Mouse (Mus musculus): ENCODE results near the gene Rassf9. TPM values are rescaled to one million over a fixed set of nuclear protein-coding genes. Genes with fewer than 3 reads are reported as not detected.

Gene Rassf9
- 0.02 and 0.06 TPM in 2 replicates for polyA plus RNA-seq (2015; fragmentation: Nextera tagmentation; extraction: Ambion mirVana)

DNA sequence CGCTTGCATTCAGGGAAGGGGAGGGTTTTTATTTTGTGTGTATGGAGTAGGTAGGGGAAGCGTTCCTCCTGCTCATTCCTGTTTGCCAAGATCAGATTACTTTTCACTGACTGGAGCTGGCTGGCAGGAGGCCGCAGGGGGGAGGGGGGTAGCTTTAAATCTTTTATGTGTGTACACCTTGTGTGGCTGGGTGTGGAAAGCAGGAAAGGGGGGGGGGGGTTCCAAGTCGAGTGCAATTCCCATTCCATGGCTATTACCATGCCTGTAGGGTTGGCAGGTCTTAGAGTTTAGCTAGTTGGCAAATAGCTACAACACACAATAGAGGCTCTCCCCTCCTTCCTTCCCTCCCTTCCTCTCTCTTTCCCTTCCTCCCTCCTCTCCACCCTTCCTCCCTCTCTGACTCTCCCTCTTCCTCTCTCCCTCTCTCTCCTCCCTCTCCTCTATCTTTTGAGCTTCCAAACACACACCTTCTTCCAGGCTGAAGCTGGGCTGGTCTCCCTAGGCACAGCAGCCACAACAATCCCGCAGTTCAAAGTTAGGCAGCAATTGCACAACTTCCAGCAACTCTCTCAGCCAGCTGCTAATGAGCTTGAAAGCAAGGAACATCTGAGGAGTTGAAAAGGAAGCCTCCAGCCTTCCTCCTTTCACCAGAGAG, at the start of gene Rassf9:
Rassf9 (plus strand) TSS at position 416 of the 655 bp plus-strand sequence.
- Histone ChIP-seq H3K9me3 (replicated peaks) (no peaks in the 10 kb centered on the region), H3K4me1 (replicated peaks) (no peaks in the 10 kb centered on the region), H3K36me3 (no peaks in the 10 kb centered on the region), H3K27ac (no peak within 1 kb of the TSS), H3K27me3 (no peaks in the 10 kb centered on the region), H3K4me2 (no peak within 1 kb of the TSS), H3K4me3 (replicated peaks) (no peak within 1 kb of the TSS), H3K9ac (no peak within 1 kb of the TSS)
- no peak for ATAC-seq (ENCODE audit: low read depth)
- 23% methylated on average over 5 of the region's 5 CpGs for WGBS (ENCODE audit: insufficient replicate concordance)
- no peak for DNase-seq

GRCm38 (mm10) chr10:102469412-102469811, 42.6 kb upstream of the Rassf9 start:
- no peaks in the 10 kb centered on the region for H3K36me3 ChIP-seq
- H3K9ac ChIP-seq: no peak overlapping the region
- no peaks in the 10 kb centered on the region for H3K4me1 ChIP-seq (replicated peaks)
- no peaks in the 10 kb centered on the region for H3K27me3 ChIP-seq
- 52% methylated on average over 2 of the region's 2 CpGs for WGBS (ENCODE audit: insufficient replicate concordance)
- no peak for DNase-seq
- H3K4me2 ChIP-seq: no peak overlapping the region
- no peak overlapping the region for H3K4me3 ChIP-seq (replicated peaks)
- no peak overlapping the region for H3K27ac ChIP-seq
- no peak for ATAC-seq (ENCODE audit: low read depth)
- H3K9me3 ChIP-seq (replicated peaks): no peaks in the 10 kb centered on the region

DNA sequence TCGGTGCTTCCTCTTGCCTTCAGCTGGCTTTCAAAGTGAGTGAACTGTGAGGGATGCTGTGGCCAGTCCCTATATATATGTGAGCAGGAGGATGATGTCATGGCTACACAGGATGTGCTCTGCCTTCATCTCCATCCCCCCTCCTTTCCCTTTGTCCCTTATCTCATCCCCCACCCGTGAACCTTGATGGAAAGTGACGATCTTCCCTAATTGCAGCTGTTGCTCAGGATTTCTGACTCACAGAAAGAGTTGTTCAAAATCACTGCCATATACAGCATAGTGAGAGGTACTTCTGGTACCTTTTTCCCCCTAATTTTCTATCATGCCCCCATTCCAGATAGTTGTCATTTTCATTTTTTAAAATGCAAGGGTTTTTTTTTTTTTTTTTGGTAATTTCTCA, 21.6 kb upstream of the Rassf9 start, which contains the start of gene Nts:
Nts (minus strand) TSS at position 101 of the 400 bp plus-strand sequence.
- H3K9ac ChIP-seq: no peak within 1 kb of the TSS
- H3K4me3 ChIP-seq (replicated peaks): no peak within 1 kb of the TSS
- WGBS (ENCODE audit: insufficient replicate concordance): 0% methylated on average over 3 of the region's 3 CpGs
- no peaks in the 10 kb centered on the region for H3K4me1 ChIP-seq (replicated peaks)
- no peak for DNase-seq
- H3K36me3 ChIP-seq: no peaks in the 10 kb centered on the region
- no peak within 1 kb of the TSS for H3K27ac ChIP-seq
- no peak for ATAC-seq (ENCODE audit: low read depth)
- no peak within 1 kb of the TSS for H3K4me2 ChIP-seq
- no peaks in the 10 kb centered on the region for H3K27me3 ChIP-seq
- H3K9me3 ChIP-seq (replicated peaks): no peaks in the 10 kb centered on the region

DNA sequence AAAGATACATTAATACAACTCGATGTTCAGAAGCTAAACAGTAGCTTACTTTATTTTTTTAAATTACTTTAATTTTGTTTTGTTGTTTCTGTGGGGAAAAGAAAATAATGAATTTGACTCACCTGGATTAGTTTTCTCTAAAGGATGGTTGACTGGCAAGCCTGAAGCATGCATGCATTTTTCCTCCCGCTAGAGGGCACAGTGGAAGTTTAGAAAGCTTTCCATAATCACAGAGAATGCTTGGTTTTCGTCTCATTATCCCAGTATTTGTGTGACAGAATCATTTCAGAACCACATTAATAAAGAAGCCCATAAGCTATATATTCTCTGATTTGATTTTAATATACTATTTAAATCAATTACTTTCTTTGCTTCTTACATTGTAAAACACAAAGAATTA, 20.2 kb upstream of the Rassf9 start:
- no peak for ATAC-seq (ENCODE audit: low read depth)

DNA sequence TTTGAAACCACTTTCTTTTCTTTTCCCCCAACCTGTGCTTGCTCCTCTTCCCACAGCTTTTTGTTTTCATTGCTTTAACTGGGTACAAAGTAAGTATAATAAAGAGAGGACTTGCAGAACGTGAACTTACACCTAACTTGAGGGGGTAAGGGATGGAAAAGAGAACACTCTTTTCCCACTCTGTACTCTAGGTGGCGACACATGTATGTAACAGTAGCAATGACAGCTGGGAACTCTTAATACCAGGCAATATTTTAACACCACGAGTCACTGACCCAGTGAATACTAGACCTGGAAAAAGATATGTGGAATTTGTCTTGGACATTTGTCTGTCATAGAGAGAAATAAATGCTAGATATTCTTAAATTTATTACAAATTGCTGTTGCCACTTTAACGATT, 13.3 kb upstream of the Rassf9 start:
- Histone ChIP-seq H3K36me3 (no peaks in the 10 kb centered on the region), H3K27me3 (no peaks in the 10 kb centered on the region), H3K9me3 (replicated peaks) (no peaks in the 10 kb centered on the region), H3K4me1 (replicated peaks) (no peaks in the 10 kb centered on the region), H3K4me2 (no peak overlapping the region), H3K4me3 (replicated peaks) (no peak overlapping the region), H3K27ac (no peak overlapping the region), H3K9ac (no peak overlapping the region)
- no peak for ATAC-seq (ENCODE audit: low read depth)
- 21% methylated on average over 4 of the region's 4 CpGs for WGBS (ENCODE audit: insufficient replicate concordance)
- no peak for DNase-seq

More for the DNA sequence above, 20.2 kb upstream of the Rassf9 start:
- 19% methylated on average over 3 of the region's 3 CpGs for WGBS (ENCODE audit: insufficient replicate concordance)
- H3K4me2 ChIP-seq: no peak overlapping the region
- H3K27me3 ChIP-seq: no peaks in the 10 kb centered on the region
- no peak overlapping the region for H3K9ac ChIP-seq
- no peaks in the 10 kb centered on the region for H3K4me1 ChIP-seq (replicated peaks)
- DNase-seq: no peak
- no peak overlapping the region for H3K4me3 ChIP-seq (replicated peaks)
- H3K9me3 ChIP-seq (replicated peaks): no peaks in the 10 kb centered on the region
- H3K27ac ChIP-seq: no peak overlapping the region
- H3K36me3 ChIP-seq: no peaks in the 10 kb centered on the region

DNA sequence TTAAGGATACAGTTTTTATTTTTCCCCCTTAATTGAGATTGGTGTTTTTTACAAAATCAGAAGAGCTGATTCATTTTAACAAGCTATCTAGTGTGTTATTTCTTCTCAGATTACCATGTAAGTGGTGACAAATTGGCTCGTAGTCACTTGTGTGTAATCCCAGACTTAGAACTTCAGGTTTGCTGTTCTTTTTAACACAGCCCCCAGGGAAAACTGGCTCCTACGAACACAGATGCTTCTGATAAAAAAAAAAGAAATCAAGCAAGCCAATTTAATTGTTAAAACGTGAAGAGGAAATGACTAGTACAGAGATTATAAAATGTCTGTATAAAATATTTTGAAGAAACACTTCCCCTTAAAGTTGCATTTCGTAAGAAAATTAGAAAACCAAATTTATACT, 4.6 kb upstream of the Rassf9 start:
- Histone ChIP-seq H3K4me1 (replicated peaks) (no peaks in the 10 kb centered on the region), H3K4me2 (no peak overlapping the region), H3K4me3 (replicated peaks) (no peak overlapping the region), H3K9ac (no peak overlapping the region), H3K36me3 (no peaks in the 10 kb centered on the region), H3K27ac (no peak overlapping the region), H3K27me3 (no peaks in the 10 kb centered on the region), H3K9me3 (replicated peaks) (no peaks in the 10 kb centered on the region)
- WGBS (ENCODE audit: insufficient replicate concordance): 55% methylated on average over 4 of the region's 4 CpGs
- ATAC-seq (ENCODE audit: low read depth): no peak
- DNase-seq: no peak

DNA sequence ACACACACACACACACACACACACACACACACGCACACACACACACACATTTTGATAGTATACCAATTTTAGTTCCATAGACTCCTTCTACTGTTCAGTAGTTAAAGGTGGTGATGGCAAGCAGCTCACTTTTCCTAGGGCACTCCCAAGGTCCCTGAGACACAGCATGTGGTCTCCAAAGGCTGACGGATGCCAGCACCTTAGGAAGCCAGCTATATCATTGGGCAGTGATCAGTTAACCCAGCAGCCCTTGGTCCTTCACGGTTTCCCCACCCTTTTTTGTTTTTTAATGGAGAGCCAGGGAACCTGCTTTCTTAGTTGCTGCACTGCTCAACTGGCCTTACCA, 588 bp upstream of the Rassf9 start:
- 42% methylated on average over 3 of the region's 3 CpGs for WGBS (ENCODE audit: insufficient replicate concordance)
- H3K4me3 ChIP-seq (replicated peaks): no peak overlapping the region
- H3K27ac ChIP-seq: no peak overlapping the region

GRCm38 (mm10) chr10:102514159-102514558, 2.1 kb downstream of the Rassf9 start:
- Histone ChIP-seq H3K36me3 (no peaks in the 10 kb centered on the region), H3K9ac (no peak overlapping the region), H3K27ac (no peak overlapping the region), H3K4me2 (no peak overlapping the region), H3K4me1 (replicated peaks) (no peaks in the 10 kb centered on the region), H3K9me3 (replicated peaks) (no peaks in the 10 kb centered on the region), H3K27me3 (no peaks in the 10 kb centered on the region), H3K4me3 (replicated peaks) (no peak overlapping the region)
- WGBS (ENCODE audit: insufficient replicate concordance): 3% methylated on average over 1 of the region's 1 CpGs
- DNase-seq: no peak
- ATAC-seq (ENCODE audit: low read depth): no peak

More for the DNA sequence above, 588 bp upstream of the Rassf9 start:
- ATAC-seq (ENCODE audit: low read depth) (no peak), DNase-seq (no peak)
- H3K4me2 ChIP-seq: no peak overlapping the region
- no peak overlapping the region for H3K9ac ChIP-seq
- H3K9me3 ChIP-seq (replicated peaks): no peaks in the 10 kb centered on the region
- H3K4me1 ChIP-seq (replicated peaks): no peaks in the 10 kb centered on the region
- H3K36me3 ChIP-seq: no peaks in the 10 kb centered on the region
- no peaks in the 10 kb centered on the region for H3K27me3 ChIP-seq

- H3K4me2 ChIP-seq: no peak overlapping the region
- H3K27ac ChIP-seq: no peak overlapping the region
- H3K4me1 ChIP-seq (replicated peaks): no peaks in the 10 kb centered on the region
- no peak overlapping the region for H3K4me3 ChIP-seq (replicated peaks)
- ATAC-seq (ENCODE audit: low read depth) (no peak), DNase-seq (no peak)
- no peaks in the 10 kb centered on the region for H3K27me3 ChIP-seq
- H3K9ac ChIP-seq: no peak overlapping the region
- no peaks in the 10 kb centered on the region for H3K9me3 ChIP-seq (replicated peaks)
- 53% methylated on average over 3 of the region's 3 CpGs for WGBS (ENCODE audit: insufficient replicate concordance)
- no peaks in the 10 kb centered on the region for H3K36me3 ChIP-seq
Observed at GRCm38 (mm10) chr10:102527901-102528300, 15.9 kb downstream of the Rassf9 start.

- Histone ChIP-seq H3K9ac (no peak overlapping the region), H3K9me3 (replicated peaks) (no peaks in the 10 kb centered on the region), H3K27me3 (no peaks in the 10 kb centered on the region), H3K27ac (no peak overlapping the region), H3K4me3 (replicated peaks) (no peak overlapping the region), H3K36me3 (no peaks in the 10 kb centered on the region), H3K4me2 (no peak overlapping the region), H3K4me1 (replicated peaks) (no peaks in the 10 kb centered on the region)
- no peak for ATAC-seq (ENCODE audit: low read depth)
- DNase-seq: no peak
- 52% methylated on average over 4 of the region's 4 CpGs for WGBS (ENCODE audit: insufficient replicate concordance)
Observed at GRCm38 (mm10) chr10:102553941-102554340, 41.9 kb downstream of the Rassf9 start.

DNA sequence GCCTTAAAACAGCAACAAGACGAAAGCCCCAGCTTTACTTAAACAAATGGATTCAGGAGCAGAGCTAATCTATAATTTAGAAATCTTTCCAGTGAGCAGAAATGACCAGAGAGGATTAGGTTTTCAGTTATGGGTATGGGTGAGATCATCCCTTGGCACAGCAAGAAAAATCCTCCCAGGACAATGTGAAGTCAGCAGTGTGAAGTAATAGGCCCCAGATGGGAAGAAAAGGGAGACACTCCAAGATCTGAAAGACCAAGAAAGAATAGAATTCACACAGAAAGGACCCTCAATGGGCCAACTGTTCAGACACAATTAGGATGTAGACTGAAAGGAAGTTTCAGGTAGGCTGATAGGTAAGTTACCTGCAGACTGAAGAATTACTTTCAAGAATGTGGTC, 50.5 kb downstream of the Rassf9 start:
- no peaks in the 10 kb centered on the region for H3K9me3 ChIP-seq (replicated peaks)
- H3K27ac ChIP-seq: no peak overlapping the region
- no peak overlapping the region for H3K9ac ChIP-seq
- H3K4me3 ChIP-seq (replicated peaks): no peak overlapping the region
- H3K27me3 ChIP-seq: no peaks in the 10 kb centered on the region
- DNase-seq (no peak), ATAC-seq (ENCODE audit: low read depth) (no peak)
- no peaks in the 10 kb centered on the region for H3K36me3 ChIP-seq
- no peak overlapping the region for H3K4me2 ChIP-seq
- no peaks in the 10 kb centered on the region for H3K4me1 ChIP-seq (replicated peaks)
- 42% methylated on average over 1 of the region's 1 CpGs for WGBS (ENCODE audit: insufficient replicate concordance)

DNA sequence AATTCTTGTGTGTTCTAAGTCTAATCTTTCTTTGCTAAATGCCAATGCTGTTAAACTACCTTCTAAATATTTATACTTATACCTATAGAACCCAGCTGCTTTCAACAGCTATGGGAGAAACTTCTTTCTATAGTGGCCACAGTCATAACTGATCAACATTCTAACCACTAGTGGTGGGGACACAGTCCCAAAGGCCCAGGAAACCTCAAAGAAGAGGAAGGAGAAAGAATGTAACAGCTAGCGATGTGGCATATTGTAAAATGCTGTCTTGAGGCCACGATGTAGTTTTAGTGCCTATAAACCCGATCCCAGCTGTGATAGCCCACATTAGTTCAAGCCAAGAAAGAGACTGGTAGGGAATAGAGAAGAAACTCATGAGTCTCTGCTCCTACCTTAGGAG, 65.9 kb downstream of the Rassf9 start:
- no peak for ATAC-seq (ENCODE audit: low read depth)
- no peak overlapping the region for H3K27ac ChIP-seq
- 53% methylated on average over 3 of the region's 3 CpGs for WGBS (ENCODE audit: insufficient replicate concordance)

More for the DNA sequence above, 65.9 kb downstream of the Rassf9 start:
- H3K36me3 ChIP-seq: no peaks in the 10 kb centered on the region
- H3K27me3 ChIP-seq: no peaks in the 10 kb centered on the region
- no peak overlapping the region for H3K4me3 ChIP-seq (replicated peaks)
- H3K9ac ChIP-seq: no peak overlapping the region
- no peaks in the 10 kb centered on the region for H3K4me1 ChIP-seq (replicated peaks)
- H3K9me3 ChIP-seq (replicated peaks): no peaks in the 10 kb centered on the region
- no peak overlapping the region for H3K4me2 ChIP-seq
- DNase-seq: no peak
